Mouse (Mus musculus): ENCODE results near the gene Nthl1. TPM values are rescaled to one million over a fixed set of nuclear protein-coding genes. Genes with fewer than 3 reads are reported as not detected.

Nthl1 gene
- polyA plus RNA-seq, 1 experiment from 2014 or later, result 5.0 TPM

GRCm38 (mm10) chr17:24640119-24640518 lies 7.6 kb downstream of the Nthl1 start:
- Histone ChIP-seq H3K9ac (ENCODE audit: low read depth, low read length) (no peak overlapping the region), H3K27ac (ENCODE audit: low read depth, low read length) (peak overlapping the region; percentile 41), H3K4me1 (replicated peaks; ENCODE audit: control insufficient read depth, insufficient read depth, low read length) (no peaks in the 10 kb centered on the region), H3K36me3 (ENCODE audit: control insufficient read depth, insufficient read depth) (peaks cover 16% of the 10 kb centered on the region; the same call in 1 of the 2 replicates), H3K27me3 (replicated peaks; ENCODE audit: control insufficient read depth, insufficient read depth, low read length) (no peaks in the 10 kb centered on the region), H3K4me3 (ENCODE audit: low read depth, low read length) (no peak overlapping the region), H3K9me3 (ENCODE audit: control insufficient read depth) (no peaks in the 10 kb centered on the region), H3K4me2 (replicated peaks; ENCODE audit: low read depth) (no peak overlapping the region)
- no peak for TF ChIP-seq CTCF (IDR thresholded peaks at IDR 0.05; ENCODE audit: low read depth)
- 88% methylated on average over 7 of the region's 7 CpGs for WGBS
- ATAC-seq, result no peak

DNA sequence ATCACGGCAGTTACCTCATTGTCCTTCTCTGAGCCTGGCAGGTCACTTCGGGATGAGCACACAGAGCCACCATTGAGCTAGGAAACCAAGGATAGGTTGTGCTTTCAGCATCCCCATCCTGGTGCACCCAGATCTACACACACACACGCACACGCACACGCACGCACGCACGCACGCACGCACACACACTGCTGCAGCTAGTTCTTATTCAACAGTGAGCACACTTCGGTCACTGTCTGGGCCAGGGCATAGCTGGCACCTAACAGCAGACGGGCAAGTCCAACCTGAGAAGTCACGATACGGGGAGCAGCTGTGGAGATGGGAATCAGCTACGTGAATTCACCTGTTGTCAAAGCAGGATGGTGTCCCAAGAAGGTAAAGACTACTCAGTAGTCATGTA lies 8.1 kb downstream of the Nthl1 start:
- Histone ChIP-seq H3K27me3 (replicated peaks; ENCODE audit: control insufficient read depth, insufficient read depth, low read length) (no peaks in the 10 kb centered on the region), H3K4me2 (replicated peaks; ENCODE audit: low read depth) (no peak overlapping the region), H3K27ac (ENCODE audit: low read depth, low read length) (no peak overlapping the region), H3K36me3 (ENCODE audit: control insufficient read depth, insufficient read depth) (peaks cover 16% of the 10 kb centered on the region; the same call in 1 of the 2 replicates), H3K9me3 (ENCODE audit: control insufficient read depth) (no peaks in the 10 kb centered on the region), H3K9ac (ENCODE audit: low read depth, low read length) (no peak overlapping the region), H3K4me1 (replicated peaks; ENCODE audit: control insufficient read depth, insufficient read depth, low read length) (no peaks in the 10 kb centered on the region), H3K4me3 (ENCODE audit: low read depth, low read length) (no peak overlapping the region)
- 94% methylated on average over 15 of the region's 15 CpGs for WGBS
- ATAC-seq, result no peak
- no peak for TF ChIP-seq CTCF (IDR thresholded peaks at IDR 0.05; ENCODE audit: low read depth)

DNA sequence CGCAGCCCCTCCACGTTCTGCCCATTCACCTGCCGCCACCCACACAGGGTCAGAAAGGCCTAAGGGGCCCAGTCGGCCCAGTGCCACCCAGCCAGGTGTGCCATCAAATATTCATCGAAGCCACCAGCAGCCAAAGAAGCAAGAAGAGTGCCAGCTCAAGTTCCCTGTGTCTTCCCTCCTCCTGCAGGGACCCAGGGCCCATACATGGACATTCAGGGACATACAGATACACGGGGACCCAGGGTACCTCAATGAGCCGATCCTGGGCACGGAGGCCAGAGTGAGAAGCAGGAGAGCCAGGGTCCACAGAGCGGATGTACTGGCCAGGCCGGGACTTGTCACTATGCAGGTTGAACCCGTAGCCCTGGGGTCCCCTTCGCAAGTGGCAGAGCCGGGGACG lies 9.5 kb downstream of the Nthl1 start:
- no peak for TF ChIP-seq CTCF (IDR thresholded peaks at IDR 0.05; ENCODE audit: low read depth)
- H3K4me1 ChIP-seq (replicated peaks; ENCODE audit: control insufficient read depth, insufficient read depth, low read length), result no peaks in the 10 kb centered on the region
- no peaks in the 10 kb centered on the region for H3K27me3 ChIP-seq (replicated peaks; ENCODE audit: control insufficient read depth, insufficient read depth, low read length)
- no peaks in the 10 kb centered on the region for H3K9me3 ChIP-seq (ENCODE audit: control insufficient read depth)
- H3K9ac ChIP-seq (ENCODE audit: low read depth, low read length), result no peak overlapping the region
- H3K4me2 ChIP-seq (replicated peaks; ENCODE audit: low read depth), result no peak overlapping the region
- H3K36me3 ChIP-seq (ENCODE audit: control insufficient read depth, insufficient read depth), result peaks cover 16% of the 10 kb centered on the region; the same call in 1 of the 2 replicates
- WGBS, result 91% methylated on average over 14 of the region's 14 CpGs
- no peak overlapping the region for H3K4me3 ChIP-seq (ENCODE audit: low read depth, low read length)
- ATAC-seq, result no peak
- no peak overlapping the region for H3K27ac ChIP-seq (ENCODE audit: low read depth, low read length)

GRCm38 (mm10) chr17:24642791-24643343 lies 10.4 kb downstream of the Nthl1 start:
- TF ChIP-seq CTCF (IDR thresholded peaks at IDR 0.05; ENCODE audit: low read depth), result no peak
- 69% methylated on average over 6 of the region's 6 CpGs for WGBS
- no peak overlapping the region for H3K4me3 ChIP-seq (ENCODE audit: low read depth, low read length)

DNA sequence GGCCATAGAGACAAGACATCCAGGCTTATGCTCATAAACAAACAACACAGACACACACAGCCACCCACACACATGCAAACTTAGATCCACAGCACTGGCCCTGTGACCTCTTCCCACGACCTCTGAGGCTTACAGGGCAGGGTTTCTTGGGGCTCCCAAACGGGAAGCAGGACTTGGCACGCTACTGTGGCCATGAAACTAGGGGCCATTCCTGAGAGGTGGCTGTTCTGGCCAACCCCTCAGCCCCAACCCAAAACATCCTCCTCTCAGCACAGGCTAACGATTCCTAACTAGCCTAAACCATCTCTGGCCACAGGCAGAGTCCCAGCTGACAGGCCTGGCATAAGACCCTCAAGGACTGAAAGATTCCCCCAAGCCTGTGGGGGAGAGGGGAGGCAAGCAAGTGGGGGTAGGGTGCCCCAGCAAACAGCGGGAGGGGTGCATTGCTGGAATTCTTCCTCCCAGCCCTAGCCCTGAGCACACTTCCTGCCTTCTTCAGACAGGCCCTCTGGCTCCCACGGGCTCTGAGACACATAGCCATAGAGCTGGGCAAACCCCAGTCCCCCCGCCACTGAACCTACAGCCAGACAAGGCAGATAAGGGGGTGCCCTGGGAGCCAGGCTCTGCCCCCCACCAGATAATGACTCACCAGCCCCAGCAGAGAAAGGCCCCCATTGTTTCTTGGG lies 11.7 kb downstream of the Nthl1 start:
- no peaks in the 10 kb centered on the region for H3K4me1 ChIP-seq (replicated peaks; ENCODE audit: control insufficient read depth, insufficient read depth, low read length)
- H3K4me3 ChIP-seq (ENCODE audit: low read depth, low read length), result no peak overlapping the region
- no peaks in the 10 kb centered on the region for H3K9me3 ChIP-seq (ENCODE audit: control insufficient read depth)
- no peaks in the 10 kb centered on the region for H3K27me3 ChIP-seq (replicated peaks; ENCODE audit: control insufficient read depth, insufficient read depth, low read length)
- H3K27ac ChIP-seq (ENCODE audit: low read depth, low read length), result peak overlapping the region; percentile 75
- H3K9ac ChIP-seq (ENCODE audit: low read depth, low read length), result no peak overlapping the region
- 48% methylated on average over 7 of the region's 7 CpGs for WGBS
- 0 out of 2 replicates have a peak overlapping the region, but pooled peaks have one; percentile 32 for H3K4me2 ChIP-seq (replicated peaks; ENCODE audit: low read depth)
- no peak for TF ChIP-seq CTCF (IDR thresholded peaks at IDR 0.05; ENCODE audit: low read depth)
- no peak for ATAC-seq
- peaks cover 16% of the 10 kb centered on the region; the same call in 1 of the 2 replicates for H3K36me3 ChIP-seq (ENCODE audit: control insufficient read depth, insufficient read depth)

More at GRCm38 (mm10) chr17:24642791-24643343, 10.4 kb downstream of the Nthl1 start:
- no peak for ATAC-seq
- Histone ChIP-seq H3K9ac (ENCODE audit: low read depth, low read length) (no peak overlapping the region), H3K4me1 (replicated peaks; ENCODE audit: control insufficient read depth, insufficient read depth, low read length) (no peaks in the 10 kb centered on the region), H3K27ac (ENCODE audit: low read depth, low read length) (no peak overlapping the region), H3K9me3 (ENCODE audit: control insufficient read depth) (no peaks in the 10 kb centered on the region), H3K27me3 (replicated peaks; ENCODE audit: control insufficient read depth, insufficient read depth, low read length) (no peaks in the 10 kb centered on the region), H3K36me3 (ENCODE audit: control insufficient read depth, insufficient read depth) (peaks cover 16% of the 10 kb centered on the region; the same call in 1 of the 2 replicates), H3K4me2 (replicated peaks; ENCODE audit: low read depth) (peak overlapping the region; percentile 32)

- peak overlapping the region; percentile 75 for H3K27ac ChIP-seq (ENCODE audit: low read depth, low read length)
- no peak for ATAC-seq
- peaks cover 14% of the 10 kb centered on the region; the same call in 1 of the 2 replicates for H3K36me3 ChIP-seq (ENCODE audit: control insufficient read depth, insufficient read depth)
- H3K27me3 ChIP-seq (replicated peaks; ENCODE audit: control insufficient read depth, insufficient read depth, low read length), result no peaks in the 10 kb centered on the region
- no peak overlapping the region for H3K4me3 ChIP-seq (ENCODE audit: low read depth, low read length)
- 0 out of 2 replicates have a peak, but pooled peaks cover 4% of the 10 kb centered on the region for H3K4me1 ChIP-seq (replicated peaks; ENCODE audit: control insufficient read depth, insufficient read depth, low read length)
- no peak overlapping the region for H3K9ac ChIP-seq (ENCODE audit: low read depth, low read length)
- WGBS, result 70% methylated on average over 9 of the region's 9 CpGs
- no peak for TF ChIP-seq CTCF (IDR thresholded peaks at IDR 0.05; ENCODE audit: low read depth)
- H3K9me3 ChIP-seq (ENCODE audit: control insufficient read depth), result no peaks in the 10 kb centered on the region
- peak overlapping the region; percentile 32; the same call in 1 of the 2 replicates for H3K4me2 ChIP-seq (replicated peaks; ENCODE audit: low read depth)
Observed at GRCm38 (mm10) chr17:24644875-24645721, 12.6 kb downstream of the Nthl1 start.

Data from intestine, postnatal 0 days (tissue).